Mouse (Mus musculus) stomach, postnatal 0 days (tissue): ENCODE results near the gene Msx3. TPM values are rescaled to one million over a fixed set of nuclear protein-coding genes. Genes with fewer than 3 reads are reported as not detected.
A peak's percentile ranks its signal among the peaks of the same experiment; 100 is the strongest.

Experiments
- ATAC-seq: fragments of 200-750 bp; cut with Nextera tagmentation; 2 replicates; pipeline ENCODE4 v1.8.0; 2017; ENCODE audit not compliant: low FRiP score, low TSS enrichment
- DNase-seq: peaks from one replicate; pipeline ENCODE4 v3.0.0-alpha.2; 2016; ENCODE audit warnings: low spot score
- H3K27ac ChIP-seq: fragments of 300-500 bp; sonication (generic); replicated peaks from 2 replicates; pipeline ENCODE4 v1.5.1; 2014; ENCODE audit warnings: mild to moderate bottlenecking, control low read depth
- H3K27me3 ChIP-seq: fragments of 300-500 bp; sonication (generic); 2 replicates; pipeline ENCODE4 v1.6.1; 2014; ENCODE audit warnings: low read length; ENCODE audit not compliant: control insufficient read depth, insufficient read depth
- H3K36me3 ChIP-seq: fragments of 300-500 bp; sonication (generic); 2 replicates; pipeline ENCODE4 v1.6.1; 2014; ENCODE audit warnings: low read length, mixed read lengths; ENCODE audit not compliant: control insufficient read depth, insufficient read depth
- H3K4me1 ChIP-seq: fragments of 300-500 bp; sonication (generic); replicated peaks from 2 replicates; pipeline ENCODE4 v1.6.1; 2014; ENCODE audit warnings: antibody characterized with exemption; ENCODE audit not compliant: control insufficient read depth, insufficient read depth
- H3K4me2 ChIP-seq: fragments of 300-500 bp; sonication (generic); replicated peaks from 2 replicates; pipeline ENCODE4 v1.6.1; 2014; ENCODE audit warnings: low read depth, mild to moderate bottlenecking, control low read depth, moderate library complexity
- H3K4me3 ChIP-seq: fragments of 300-500 bp; sonication (generic); 2 replicates; pipeline ENCODE4 v1.5.1; 2014; ENCODE audit warnings: low read depth, low read length, control low read depth
- H3K9ac ChIP-seq: fragments of 300-500 bp; sonication (generic); 2 replicates; pipeline ENCODE4 v1.6.1; 2014; ENCODE audit warnings: mild to moderate bottlenecking, low read length, control low read depth, mixed read lengths
- H3K9me3 ChIP-seq: fragments of 300-500 bp; sonication (generic); 2 replicates; pipeline ENCODE4 v1.6.1; 2016; ENCODE audit warnings: low read length; ENCODE audit not compliant: control insufficient read depth
- CTCF ChIP-seq: IDR thresholded peaks from 2 replicates; pipeline ENCODE4 v1.5.1; 2016; ENCODE audit warnings: antibody characterized with exemption, low read depth, mild to moderate bottlenecking, moderate library complexity
- EP300 ChIP-seq: optimal IDR thresholded peaks from 2 replicates; pipeline ENCODE3; 2016; ENCODE audit warnings: antibody characterized with exemption
- WGBS: fragments of 180-500 bp; shearing (Covaris S2); extraction: QIAGEN DNeasy Blood & Tissue Kit; methylation state at CpG from one replicate; pipeline ENCODE4 v1.1.7; 2014; 5-methylcytosine and 5-hydroxymethylcytosine counted together
- polyA plus RNA-seq: library from polyadenylated mRNA; unstranded; fragments of >200 nt; fragmentation: Nextera tagmentation; extraction: Ambion mirVana; gene quantifications from 2 replicates; pipeline ENCODE4 v1.2.1, GENCODE M21; 2015

The Msx3 gene
- polyA plus RNA-seq, 1 experiment from 2014 or later = not detected

GRCm38 (mm10) chr7:140007781-140008180, 41.1 kb downstream of the Msx3 start:
- Histone ChIP-seq H3K4me3 (no peak overlapping the region), H3K9me3 (no peaks in the 10 kb centered on the region), H3K9ac (no peak overlapping the region), H3K27ac (no peak overlapping the region), H3K4me1 (no peaks in the 10 kb centered on the region), H3K36me3 (peaks cover 8% of the 10 kb centered on the region; the same call in 1 of the 2 replicates), H3K27me3 (no peaks in the 10 kb centered on the region), H3K4me2 (no peak overlapping the region)
- 94% methylated on average over 9 of the region's 9 CpGs for WGBS
- DNase-seq (no peak), ATAC-seq (no peak)
- TF ChIP-seq EP300 (no peak), CTCF (no peak)

GRCm38 (mm10) chr7:140006861-140007611, 41.9 kb downstream of the Msx3 start:
- Histone ChIP-seq H3K36me3 (peaks cover 8% of the 10 kb centered on the region; the same call in 1 of the 2 replicates), H3K4me3 (no peak overlapping the region), H3K9ac (no peak overlapping the region), H3K27ac (no peak overlapping the region), H3K9me3 (no peaks in the 10 kb centered on the region), H3K4me1 (no peaks in the 10 kb centered on the region), H3K4me2 (no peak overlapping the region), H3K27me3 (no peaks in the 10 kb centered on the region)
- ATAC-seq (no peak), DNase-seq (no peak)
- 90% methylated on average over 9 of the region's 9 CpGs for WGBS
- TF ChIP-seq EP300 = no peak
- no peak for TF ChIP-seq CTCF

GRCm38 (mm10) chr7:140004666-140005065, 44.2 kb downstream of the Msx3 start:
- Histone ChIP-seq H3K4me3 (no peak overlapping the region), H3K9me3 (no peaks in the 10 kb centered on the region), H3K36me3 (peaks cover 21% of the 10 kb centered on the region), H3K4me2 (no peak overlapping the region), H3K27ac (no peak overlapping the region), H3K4me1 (no peaks in the 10 kb centered on the region), H3K27me3 (no peaks in the 10 kb centered on the region), H3K9ac (no peak overlapping the region)
- no peak for TF ChIP-seq CTCF
- TF ChIP-seq EP300 = no peak
- WGBS = 87% methylated on average over 8 of the region's 8 CpGs
- DNase-seq = no peak
- ATAC-seq = no peak

GRCm38 (mm10) chr7:140001086-140001740, 47.7 kb downstream of the Msx3 start:
- no peak for TF ChIP-seq CTCF
- TF ChIP-seq EP300 = no peak
- peak; percentile 29; the same call in 1 of the 2 replicates for ATAC-seq
- no peaks in the 10 kb centered on the region for H3K4me1 ChIP-seq

GRCm38 (mm10) chr7:139998691-139999350, 50.1 kb downstream of the Msx3 start:
- ATAC-seq = no peak
- Histone ChIP-seq H3K9ac (no peak overlapping the region), H3K4me3 (no peak overlapping the region), H3K27me3 (no peaks in the 10 kb centered on the region), H3K9me3 (no peaks in the 10 kb centered on the region), H3K27ac (no peak overlapping the region), H3K4me2 (no peak overlapping the region), H3K36me3 (peaks cover 37% of the 10 kb centered on the region), H3K4me1 (no peaks in the 10 kb centered on the region)
- DNase-seq = no peak
- TF ChIP-seq CTCF (no peak), EP300 (no peak)
- WGBS = 91% methylated on average over 13 of the region's 13 CpGs

More at GRCm38 (mm10) chr7:140001086-140001740, 47.7 kb downstream of the Msx3 start:
- H3K9ac ChIP-seq = no peak overlapping the region
- no peaks in the 10 kb centered on the region for H3K27me3 ChIP-seq
- no peaks in the 10 kb centered on the region for H3K9me3 ChIP-seq
- 75% methylated on average over 12 of the region's 12 CpGs for WGBS
- no peak overlapping the region for H3K4me2 ChIP-seq
- peaks cover 40% of the 10 kb centered on the region for H3K36me3 ChIP-seq
- no peak overlapping the region for H3K27ac ChIP-seq
- no peak for DNase-seq
- H3K4me3 ChIP-seq = no peak overlapping the region

Other genes starting within 250 kb of the Msx3 start
- gene Adgra1, start 214.9 kb downstream of the Msx3 start, polyA plus RNA-seq = 0.55 and 1.1 TPM in 2 replicates
- gene Kndc1, start 154.4 kb downstream of the Msx3 start, polyA plus RNA-seq = 0.05 and 0.18 TPM in 2 replicates
- 0.13 TPM in 1 of 2 replicates, not detected in the other for gene Utf1, start 105.3 kb downstream of the Msx3 start, polyA plus RNA-seq
- 0.11 and 0.17 TPM in 2 replicates for gene 6430531B16Rik, start 70.3 kb downstream of the Msx3 start, polyA plus RNA-seq
- gene Adam8, start 56.5 kb downstream of the Msx3 start, polyA plus RNA-seq = 0.85 and 1.1 TPM in 2 replicates
- 19.7 and 20.7 TPM in 2 replicates for gene Zfp511, start 12.7 kb downstream of the Msx3 start, polyA plus RNA-seq
- gene Tubgcp2, start 12.4 kb downstream of the Msx3 start, polyA plus RNA-seq = 17.7 and 20.1 TPM in 2 replicates
- gene Caly, start 33.5 kb upstream of the Msx3 start, polyA plus RNA-seq = 4.5 and 5.6 TPM in 2 replicates
- gene Prap1, start 44.3 kb upstream of the Msx3 start, polyA plus RNA-seq = 24.4 and 45.2 TPM in 2 replicates
- gene Fuom, start 53.4 kb upstream of the Msx3 start, polyA plus RNA-seq = 41.2 and 44.5 TPM in 2 replicates
- gene Paox, start 66.7 kb upstream of the Msx3 start, polyA plus RNA-seq = 27.7 and 27.8 TPM in 2 replicates
- 139 and 143 TPM in 2 replicates for gene Echs1, start 67.4 kb upstream of the Msx3 start, polyA plus RNA-seq
- gene Mtg1, start 88.5 kb upstream of the Msx3 start, polyA plus RNA-seq = 19.8 and 20.6 TPM in 2 replicates
- gene Sprn, start 105.8 kb upstream of the Msx3 start, polyA plus RNA-seq = 0.90 and 1.1 TPM in 2 replicates
- not detected in 2 replicates for gene Olfr522, start 115.7 kb upstream of the Msx3 start, polyA plus RNA-seq
- not detected in 2 replicates for gene Olfr523, start 124.1 kb upstream of the Msx3 start, polyA plus RNA-seq
- gene Olfr524, start 156.9 kb upstream of the Msx3 start, polyA plus RNA-seq = not detected in 2 replicates
- 0.11 TPM in 2 replicates for gene Cd163l1, start 169.2 kb upstream of the Msx3 start, polyA plus RNA-seq
- not detected in 2 replicates for gene 5830411N06Rik, start 198.2 kb upstream of the Msx3 start, polyA plus RNA-seq